Comparison of ENCODE assay signal across 16 mouse cellular contexts in genomic region chr5:118569606-118570580, GRCm38 (mm10). TPM values are rescaled to one million over a fixed set of nuclear protein-coding genes. Genes with fewer than 3 reads are reported as not detected.
DNase-seq lines count a peak whose midpoint lies in the region; ATAC-seq lines count a peak whose summit lies in the region.
"Had no signal": no experiment of that assay in that cellular context is flagged by ENCODE, and none has a peak within 500 bp of the region (broad histone marks: within the 10 kb centered on the region; RNA-seq: fewer than 3 reads in every experiment).

No protein-coding gene starts in this region.

- no peaks in the 10 kb centered on the region for H3K9me3 ChIP-seq in forebrain, embryonic 12.5 days
- H3K9me3 ChIP-seq in forebrain, embryonic 10.5 days, result no peaks in the 10 kb centered on the region
- no peaks in the 10 kb centered on the region for H3K9me3 ChIP-seq in limb, embryonic 12.5 days
- no peaks in the 10 kb centered on the region for H3K9me3 ChIP-seq in limb, embryonic 10.5 days (replicated peaks)
- H3K9me3 ChIP-seq in forebrain, embryonic 15.5 days, result no peaks in the 10 kb centered on the region
- H3K9me3 ChIP-seq: heart, embryonic 15.5 days; midbrain, embryonic 15.5 days had no signal

- H3K27me3 ChIP-seq in forebrain, embryonic 12.5 days, result 0 out of 2 replicates have a peak, but pooled peaks cover 2% of the 10 kb centered on the region
- no peaks in the 10 kb centered on the region for H3K27me3 ChIP-seq in forebrain, embryonic 10.5 days (ENCODE audit: poor library complexity, severe bottlenecking)
- H3K27me3 ChIP-seq in limb, embryonic 12.5 days, result no peaks in the 10 kb centered on the region
- no peaks in the 10 kb centered on the region for H3K27me3 ChIP-seq in limb, embryonic 10.5 days (ENCODE audit: low read depth, poor library complexity, severe bottlenecking)
- no peaks in the 10 kb centered on the region for H3K27me3 ChIP-seq in forebrain, embryonic 15.5 days
- H3K27me3 ChIP-seq: heart, embryonic 15.5 days; midbrain, embryonic 15.5 days had no signal

- no peak for ATAC-seq in forebrain, embryonic 12.5 days (ENCODE audit: low FRiP score)
- ATAC-seq in limb, embryonic 12.5 days (ENCODE audit: insufficient number of reproducible peaks, insufficient read depth, low FRiP score, low TSS enrichment, low read depth), result no peak
- no peak for ATAC-seq in forebrain, embryonic 15.5 days (replicated peaks)
- ATAC-seq: midbrain, embryonic 15.5 days had no signal

- 55% methylated on average over 20 of the region's 20 CpGs for WGBS in forebrain, embryonic 12.5 days
- WGBS in forebrain, embryonic 10.5 days, result 72% methylated on average over 20 of the region's 20 CpGs
- 54% methylated on average over 20 of the region's 20 CpGs for WGBS in limb, embryonic 12.5 days
- WGBS in limb, embryonic 10.5 days, result 64% methylated on average over 20 of the region's 20 CpGs
- 42% methylated on average over 20 of the region's 20 CpGs for WGBS in forebrain, embryonic 15.5 days

- no peak overlapping the region for H3K9ac ChIP-seq in forebrain, embryonic 12.5 days
- H3K9ac ChIP-seq in limb, embryonic 12.5 days (replicated peaks), result 0 out of 2 replicates have a peak overlapping the region, but pooled peaks have one; percentile 27
- H3K9ac ChIP-seq in forebrain, embryonic 15.5 days (replicated peaks), result no peak overlapping the region
- H3K9ac ChIP-seq: heart, embryonic 15.5 days; midbrain, embryonic 15.5 days had no signal

- H3K4me3 ChIP-seq in forebrain, embryonic 12.5 days (replicated peaks), result no peak overlapping the region
- no peak overlapping the region for H3K4me3 ChIP-seq in forebrain, embryonic 10.5 days
- H3K4me3 ChIP-seq in limb, embryonic 12.5 days (replicated peaks), result no peak overlapping the region
- H3K4me3 ChIP-seq in limb, embryonic 10.5 days, result no peak overlapping the region
- H3K4me3 ChIP-seq in forebrain, embryonic 15.5 days, result no peak overlapping the region
- H3K4me3 ChIP-seq: heart, embryonic 15.5 days; midbrain, embryonic 15.5 days had no signal

- 0 out of 2 replicates have a peak overlapping the region, but pooled peaks have one; percentile 50 for H3K27ac ChIP-seq in forebrain, embryonic 12.5 days
- H3K27ac ChIP-seq in forebrain, embryonic 10.5 days, result no peak overlapping the region
- no peak overlapping the region for H3K27ac ChIP-seq in limb, embryonic 12.5 days
- no peak overlapping the region for H3K27ac ChIP-seq in limb, embryonic 10.5 days
- H3K27ac ChIP-seq in forebrain, embryonic 15.5 days (replicated peaks), result peak overlapping the region; percentile 50
- H3K27ac ChIP-seq: heart, embryonic 15.5 days; midbrain, embryonic 15.5 days had no signal

- 0 out of 2 replicates have a peak overlapping the region, but pooled peaks have one; percentile 22 for H3K4me2 ChIP-seq in forebrain, embryonic 12.5 days
- H3K4me2 ChIP-seq in limb, embryonic 12.5 days, result no peak overlapping the region
- no peak overlapping the region for H3K4me2 ChIP-seq in forebrain, embryonic 15.5 days (replicated peaks)
- H3K4me2 ChIP-seq: heart, embryonic 15.5 days; liver, embryonic 11.5 days; midbrain, embryonic 15.5 days had no signal

- no peak for DNase-seq in forebrain, embryonic 10.5 days (ENCODE audit: extremely low spot score, low spot score)
- DNase-seq in limb, embryonic 10.5 days (ENCODE audit: low spot score), result no peak
- DNase-seq in thymus, postnatal 0 days (ENCODE audit: low spot score), result peak; percentile 74
- no peak for DNase-seq in c-Kit-positive CD71-positive TER-119-positive erythroid progenitor cells, embryonic 14.5 days (ENCODE audit: low spot score)
- DNase-seq in ovary, postnatal 14 days (ENCODE audit: low spot score), result no peak
- DNase-seq: cerebellum, postnatal 14 days; gastrocnemius, postnatal 36 days; kidney, adult 8-10 months; kidney, postnatal 4 days; lung, postnatal 14 days had no signal

- peaks cover 78% of the 10 kb centered on the region for H3K4me1 ChIP-seq in forebrain, embryonic 12.5 days
- peaks cover 96% of the 10 kb centered on the region for H3K4me1 ChIP-seq in forebrain, embryonic 10.5 days
- peaks cover 90% of the 10 kb centered on the region for H3K4me1 ChIP-seq in limb, embryonic 12.5 days (replicated peaks)
- H3K4me1 ChIP-seq in limb, embryonic 10.5 days, result peaks cover 95% of the 10 kb centered on the region
- peaks cover 92% of the 10 kb centered on the region for H3K4me1 ChIP-seq in forebrain, embryonic 15.5 days

- no peaks in the 10 kb centered on the region for H3K36me3 ChIP-seq in forebrain, embryonic 12.5 days (replicated peaks)
- no peaks in the 10 kb centered on the region for H3K36me3 ChIP-seq in forebrain, embryonic 10.5 days (replicated peaks)
- H3K36me3 ChIP-seq in limb, embryonic 12.5 days, result no peaks in the 10 kb centered on the region
- no peaks in the 10 kb centered on the region for H3K36me3 ChIP-seq in limb, embryonic 10.5 days
- H3K36me3 ChIP-seq in forebrain, embryonic 15.5 days, result no peaks in the 10 kb centered on the region
- H3K36me3 ChIP-seq: heart, embryonic 15.5 days; midbrain, embryonic 15.5 days had no signal

RNA-seq across cellular contexts. Expression of gene Med13l, which starts 9.4 kb away (rescaled TPM):
- 17.7 and 19.1 TPM in 2 replicates for polyA plus RNA-seq in forebrain, embryonic 12.5 days (2016; fragmentation: Nextera tagmentation; extraction: Ambion mirVana)
- 10.5 and 11.2 TPM in 2 replicates for polyA plus RNA-seq in forebrain, embryonic 10.5 days (2016; fragmentation: Nextera tagmentation; extraction: Ambion mirVana)
- polyA plus RNA-seq in limb, embryonic 12.5 days (2016; fragmentation: Nextera tagmentation; extraction: Ambion mirVana), result 17.0 and 17.1 TPM in 2 replicates
- 11.1 and 13.9 TPM in 2 replicates for polyA plus RNA-seq in limb, embryonic 10.5 days (2016; fragmentation: Nextera tagmentation; extraction: Ambion mirVana)
- polyA plus RNA-seq in forebrain, embryonic 15.5 days (2015; fragmentation: Nextera tagmentation; extraction: Ambion mirVana), result 23.7 and 23.9 TPM in 2 replicates
- polyA plus RNA-seq in thymus, postnatal 0 days (2015; fragmentation: Nextera tagmentation; extraction: Ambion mirVana), result 12.4 and 16.6 TPM in 2 replicates

Comparison
In these comparisons a context has a peak if more than half of its experiments do, and no peak if none do; other contexts are left out.
1. H3K27ac ChIP-seq: peak in forebrain, embryonic 12.5 days (single experiment) and forebrain, embryonic 15.5 days (single experiment); none in forebrain, embryonic 10.5 days (single experiment), limb, embryonic 12.5 days (single experiment) and limb, embryonic 10.5 days (single experiment).